Mouse (Mus musculus) kidney, postnatal 36 days (tissue): ENCODE data around the gene Scly.

Source experiments
- DNase-seq, 2 experiments: peaks; one replicate each; pipeline ENCODE4 v3.0.0; 2021 to 2022; ENCODE audit warnings: mixed read lengths in 2 of 2

Gene Scly

DNA sequence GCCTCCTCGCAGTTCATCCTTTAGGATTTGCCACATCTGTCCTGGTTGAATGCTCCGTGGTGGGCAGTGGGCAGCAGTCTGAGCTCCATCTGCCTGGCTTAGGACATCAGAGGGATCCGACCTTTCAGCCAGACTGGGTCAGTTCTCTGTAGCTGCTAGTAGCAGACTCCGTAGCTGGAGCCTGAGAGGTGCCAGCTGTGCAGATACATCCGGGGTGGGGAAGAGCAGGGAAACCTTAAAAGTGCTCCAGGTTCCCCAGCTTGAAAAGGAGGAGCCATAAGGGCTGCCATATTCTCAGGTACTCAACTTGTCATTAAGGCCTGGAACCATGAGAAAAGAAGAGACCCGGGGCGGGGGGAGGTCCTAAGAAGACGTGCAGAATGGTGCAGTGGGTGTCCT lies 67.7 kb downstream of the Scly start:
- DNase-seq, result no peak

DNA sequence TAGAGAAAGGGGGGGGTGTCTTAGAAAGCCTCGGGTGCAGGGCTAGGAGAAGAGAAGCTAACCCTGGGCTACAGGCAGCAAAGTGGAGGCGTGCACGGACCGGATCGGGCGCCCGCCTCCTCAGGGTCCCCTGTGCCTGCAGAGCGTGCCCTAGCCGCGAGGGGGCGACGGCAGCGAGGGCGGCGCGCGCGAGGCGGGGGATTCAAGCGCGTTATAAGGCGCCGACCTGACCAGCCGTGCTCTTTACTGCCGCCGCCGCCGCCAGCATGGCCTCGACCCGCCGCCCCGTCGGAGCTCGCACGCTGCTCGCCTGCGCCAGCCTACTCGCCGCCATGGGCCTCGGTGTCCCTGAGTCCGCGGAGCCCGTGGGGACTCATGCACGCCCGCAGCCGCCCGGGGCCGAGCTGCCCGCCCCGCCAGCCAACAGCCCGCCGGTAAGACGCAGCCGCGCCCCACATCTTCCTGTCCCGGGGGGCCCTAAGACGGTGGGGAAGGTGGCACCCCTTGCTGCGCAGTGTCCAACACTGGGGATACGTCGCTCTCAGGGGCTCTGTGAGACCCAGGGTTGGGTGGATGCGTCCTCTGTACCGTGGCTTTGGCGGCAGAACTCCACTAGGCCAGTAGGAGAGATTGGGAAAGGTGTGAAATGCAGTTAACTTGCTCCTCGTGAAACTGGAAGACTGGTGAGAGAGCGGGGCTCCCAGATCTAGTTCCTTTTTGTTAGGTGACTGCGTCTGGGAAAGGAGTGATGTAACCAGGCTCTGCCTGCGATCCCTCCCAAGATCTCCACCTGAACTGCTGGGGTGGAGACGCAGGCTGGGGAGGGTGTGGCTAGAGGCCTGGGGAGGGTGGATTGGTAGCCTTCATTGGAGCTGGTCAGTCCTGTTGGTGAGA lies 68.3 kb downstream of the Scly start, which contains the start of gene Erfe:
TSS of gene Erfe (plus strand) at position 216 of the 894 bp plus-strand sequence.
- DNase-seq, result peak; percentile 42 to 86

DNA sequence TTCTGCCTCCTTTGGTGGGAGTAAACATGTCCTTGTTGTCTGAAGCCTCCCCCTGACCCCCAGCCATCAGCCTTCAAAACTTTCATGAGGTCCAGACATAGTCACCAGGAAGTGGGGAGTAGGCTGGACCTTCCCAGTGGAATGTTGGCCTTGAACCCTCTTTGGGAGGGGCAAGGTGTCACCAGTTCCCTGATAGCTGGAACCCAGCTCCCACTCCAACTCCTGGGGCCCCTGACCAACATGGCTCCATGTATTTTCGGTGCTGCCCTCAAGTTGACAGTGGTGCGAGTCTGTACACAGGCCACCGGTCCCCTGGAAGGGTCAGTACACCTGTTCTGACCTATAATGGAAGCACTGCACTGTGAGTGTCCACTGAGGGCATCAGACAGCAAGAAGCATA lies 69.2 kb downstream of the Scly start:
- no peak for DNase-seq

DNA sequence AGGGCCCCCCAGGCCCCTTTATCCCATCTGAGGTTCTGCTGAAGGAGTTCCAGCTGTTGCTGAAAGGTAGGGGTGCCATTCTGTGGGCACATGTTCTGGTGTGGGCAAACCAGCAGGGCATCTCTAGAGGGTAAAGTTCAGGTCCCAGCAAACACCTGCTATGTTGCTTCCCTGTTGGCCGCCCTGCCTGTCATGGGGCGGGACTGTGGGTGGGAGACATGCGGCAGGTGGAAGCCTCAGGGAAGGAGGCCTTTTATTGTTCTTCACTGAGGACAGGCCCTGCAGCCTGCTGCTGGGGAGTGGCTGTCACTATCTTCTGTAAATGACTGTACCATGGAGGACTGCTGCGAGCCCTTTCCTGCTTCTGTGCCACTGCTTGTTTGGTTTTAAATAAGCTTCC lies 71.3 kb downstream of the Scly start:
- peak in 1 of 2 experiments; percentile 27 for DNase-seq

DNA sequence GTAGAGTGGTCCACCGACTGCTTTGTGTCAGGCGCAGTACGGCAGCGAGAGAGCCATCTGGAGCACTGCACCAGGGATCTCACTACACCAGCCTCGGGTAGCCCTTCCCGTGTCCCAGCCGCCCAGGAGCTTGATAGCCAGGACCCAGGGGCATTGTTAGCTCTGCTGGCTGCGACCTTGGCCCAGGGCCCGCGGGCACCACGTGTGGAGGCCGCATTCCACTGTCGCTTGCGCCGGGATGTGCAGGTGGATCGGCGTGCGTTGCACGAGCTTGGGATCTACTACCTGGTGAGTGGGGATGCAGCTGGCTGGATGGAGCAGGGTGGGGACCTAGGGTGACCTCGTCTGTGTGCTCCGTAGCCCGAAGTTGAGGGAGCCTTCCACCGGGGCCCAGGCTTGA lies 71.9 kb downstream of the Scly start:
- no peak for DNase-seq
